Mouse (Mus musculus) induced T-regulatory cell, adult 2 months (primary cell): ENCODE data around the gene Eef1akmt1.

Experiments used
- DNase-seq: peaks from one replicate; pipeline ENCODE4 v3.0.0-alpha.2; 2012; ENCODE audit warnings: low read depth

The Eef1akmt1 gene

DNA sequence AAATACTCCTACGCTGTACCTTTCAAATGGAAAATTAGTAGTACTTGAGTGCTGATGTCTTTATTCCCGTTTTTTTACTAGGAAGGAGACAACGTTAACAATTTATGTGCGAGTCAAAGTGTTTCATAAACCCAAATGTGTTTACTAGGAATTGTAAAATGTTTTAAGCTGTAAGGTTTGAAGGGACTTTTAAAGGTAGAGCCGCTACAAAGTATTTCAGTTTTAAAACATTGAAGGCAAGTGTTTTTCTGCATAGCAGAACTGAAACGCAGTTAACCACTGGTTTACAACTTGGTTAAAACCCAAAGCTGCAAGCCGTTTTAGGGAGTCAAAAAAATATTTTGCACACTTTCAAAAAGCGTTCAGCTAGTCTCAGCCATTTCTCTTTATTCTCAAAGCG, 47.6 kb downstream of the Eef1akmt1 start:
- DNase-seq = peak; percentile 9

DNA sequence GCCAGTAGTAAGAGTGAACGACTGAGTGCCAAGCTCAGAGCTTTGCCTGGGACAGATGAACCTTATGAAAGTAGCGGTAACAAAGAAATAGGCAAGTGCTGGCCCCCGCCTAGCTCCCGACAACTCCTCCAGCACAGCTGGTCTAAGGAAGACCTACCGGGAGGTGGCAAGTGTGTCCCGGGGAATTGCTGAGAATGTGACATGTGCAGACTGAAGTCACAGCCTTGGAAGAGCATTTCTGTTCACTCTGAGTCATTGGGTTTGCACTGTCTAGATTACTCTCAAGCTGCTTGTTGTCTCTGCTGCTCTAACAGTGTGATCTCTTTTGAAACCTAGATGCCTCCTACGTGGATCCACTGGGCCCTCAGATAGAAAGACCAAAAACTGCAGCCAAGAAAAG, 54.4 kb downstream of the Eef1akmt1 start:
- no peak for DNase-seq

DNA sequence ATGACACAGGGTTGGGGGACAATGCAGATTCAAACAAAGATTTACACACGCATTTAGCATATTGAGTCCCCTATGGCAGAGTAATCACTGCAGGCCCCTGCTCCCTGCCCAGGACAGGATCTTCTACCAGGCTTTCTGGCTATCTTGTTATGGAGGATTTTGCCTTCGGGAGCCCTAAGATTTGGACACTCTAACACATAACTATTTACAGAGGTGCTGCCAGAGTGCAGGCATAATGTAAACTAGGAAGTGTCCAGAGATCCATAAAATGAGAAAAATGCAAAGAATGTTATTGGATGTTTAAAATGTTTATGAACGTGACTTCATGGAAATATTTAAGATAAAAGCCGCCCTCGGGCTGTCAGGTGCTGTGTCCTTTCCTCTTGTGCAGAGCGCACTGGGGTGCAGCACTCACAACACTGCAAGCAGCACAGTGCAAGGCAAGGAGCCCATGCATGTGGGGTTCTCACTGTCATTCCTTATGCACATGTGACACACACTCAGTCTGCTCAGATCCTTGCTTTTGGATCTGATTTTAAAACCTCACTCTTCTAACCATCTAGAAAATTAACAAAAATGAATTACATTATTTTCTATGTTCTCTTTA, 56.2 kb downstream of the Eef1akmt1 start:
- DNase-seq = no peak

DNA sequence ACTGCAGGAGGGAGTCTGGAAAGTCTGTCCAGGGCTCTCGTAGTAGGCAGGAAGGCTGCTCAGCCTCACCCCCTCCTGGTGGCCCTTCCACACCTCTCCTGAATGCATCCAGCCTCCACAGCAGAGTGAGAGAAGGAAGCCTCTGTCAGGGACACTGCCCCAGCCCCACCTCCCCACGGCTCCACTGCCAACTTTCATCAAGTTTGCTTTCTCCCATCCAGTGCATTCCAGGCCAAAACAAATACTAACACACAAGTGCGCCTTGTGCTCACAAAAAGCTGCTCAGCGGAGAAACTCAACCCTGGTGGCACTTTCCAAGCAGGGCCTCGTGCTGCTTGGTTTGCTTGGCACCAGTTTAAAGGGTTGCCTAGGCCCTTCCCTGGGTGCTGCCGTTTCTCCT, 61.9 kb downstream of the Eef1akmt1 start:
- DNase-seq = no peak

DNA sequence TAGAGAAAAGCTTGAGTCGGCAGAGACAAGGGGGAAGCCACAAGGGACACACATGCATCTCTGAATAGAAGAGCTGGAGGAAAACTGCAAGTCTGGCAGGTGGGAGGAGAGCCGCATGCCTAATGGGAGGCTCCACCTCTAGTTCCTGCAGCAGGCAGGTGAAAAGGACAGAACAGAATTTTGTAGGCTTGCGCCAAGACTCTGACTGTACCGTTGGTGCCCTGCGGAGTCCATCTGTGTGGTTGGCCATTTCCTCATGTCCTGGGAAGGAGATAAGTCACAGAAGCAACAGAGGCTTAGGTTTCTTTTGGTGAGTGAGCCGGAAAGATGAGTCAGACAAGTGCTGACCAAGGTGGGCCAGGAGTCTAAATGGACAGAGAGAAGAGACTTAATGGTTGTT, 67.7 kb downstream of the Eef1akmt1 start:
- DNase-seq = no peak
